Mouse (Mus musculus) stomach, postnatal 0 days (tissue): ENCODE data around the gene Timm13.

Source experiments
- CTCF ChIP-seq: IDR thresholded peaks from 2 replicates; pipeline ENCODE4 v1.5.1; 2016; ENCODE audit warnings: antibody characterized with exemption, low read depth, mild to moderate bottlenecking, moderate library complexity
- EP300 ChIP-seq: optimal IDR thresholded peaks from 2 replicates; pipeline ENCODE3; 2016; ENCODE audit warnings: antibody characterized with exemption

DNA sequence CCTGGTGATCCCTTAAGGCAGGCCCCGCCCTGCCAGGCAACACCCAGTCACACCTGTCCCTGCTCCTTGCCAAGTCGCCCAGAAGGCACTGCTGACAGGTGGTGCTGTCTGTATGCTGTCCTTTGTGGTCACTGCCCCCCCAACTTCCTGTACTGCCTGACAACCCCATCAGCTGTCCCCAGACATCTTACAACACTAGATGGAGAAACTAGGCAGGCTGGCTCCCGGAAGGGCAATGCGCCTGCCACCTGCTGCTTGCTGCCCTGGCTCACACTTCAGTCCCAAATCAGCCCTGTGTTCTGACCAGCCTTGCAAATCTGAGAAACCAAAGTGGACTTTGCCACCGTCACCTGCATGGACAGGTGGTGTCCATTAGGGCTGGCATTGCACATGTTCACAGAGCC is 13.5 kb upstream of the Timm13 start:
- TF ChIP-seq CTCF (0 out of 2 replicates have a peak, but pooled peaks have one; percentile 14), EP300 (no peak)
